Mouse (Mus musculus) limb, embryonic 11.5 days (tissue): ENCODE data around the gene Tuba8. TPM values are rescaled to one million over a fixed set of nuclear protein-coding genes. Genes with fewer than 3 reads are reported as not detected.

Experiments
- ATAC-seq: fragments of 200-750 bp; cut with Nextera tagmentation; 2 replicates; pipeline ENCODE4 v1.8.0; 2017; ENCODE audit warnings: low read depth; ENCODE audit not compliant: insufficient number of reproducible peaks, low FRiP score, low TSS enrichment
- DNase-seq: peaks from one replicate; pipeline ENCODE4 v3.0.0-alpha.2; 2015; ENCODE audit warnings: low spot score
- H3K27ac ChIP-seq: fragments of 300-500 bp; sonication (generic); replicated peaks from 2 replicates; pipeline ENCODE4 v1.5.1; 2014; ENCODE audit warnings: low read depth, mild to moderate bottlenecking, low read length
- H3K27me3 ChIP-seq: fragments of 300-500 bp; sonication (generic); 2 replicates; pipeline ENCODE4 v1.6.1; 2014; ENCODE audit warnings: mild to moderate bottlenecking, low read length, mixed read lengths; ENCODE audit not compliant: control insufficient read depth, insufficient read depth
- H3K36me3 ChIP-seq: fragments of 300-500 bp; sonication (generic); 2 replicates; pipeline ENCODE4 v1.6.1; 2014; ENCODE audit warnings: mild to moderate bottlenecking, low read length, moderate library complexity, mixed read lengths; ENCODE audit not compliant: control insufficient read depth, insufficient read depth
- H3K4me1 ChIP-seq: fragments of 300-500 bp; sonication (generic); 2 replicates; pipeline ENCODE4 v1.6.1; 2014; ENCODE audit warnings: low read length, mixed read lengths; ENCODE audit not compliant: control insufficient read depth, insufficient read depth
- H3K4me2 ChIP-seq: fragments of 300-500 bp; sonication (generic); 2 replicates; pipeline ENCODE4 v1.6.1; 2014; ENCODE audit warnings: low read depth, mild to moderate bottlenecking, moderate library complexity; ENCODE audit not compliant: severe bottlenecking
- H3K4me3 ChIP-seq: fragments of 300-500 bp; sonication (generic); 2 replicates; pipeline ENCODE4 v1.5.1; 2014; ENCODE audit warnings: low read depth, low read length
- H3K9ac ChIP-seq: fragments of 300-500 bp; sonication (generic); 2 replicates; pipeline ENCODE4 v1.6.1; 2014; ENCODE audit warnings: mild to moderate bottlenecking, low read length
- H3K9me3 ChIP-seq: fragments of 300-500 bp; sonication (generic); 2 replicates; pipeline ENCODE4 v1.6.1; 2016; ENCODE audit warnings: low read length; ENCODE audit not compliant: control insufficient read depth
- WGBS: fragments of 180-500 bp; shearing (Covaris S2); extraction: QIAGEN DNeasy Blood & Tissue Kit; methylation state at CpG from one replicate; pipeline ENCODE4 v1.1.7; 2014; 5-methylcytosine and 5-hydroxymethylcytosine counted together
- polyA plus RNA-seq: library from polyadenylated mRNA; unstranded; fragments of >200 nt; fragmentation: Nextera tagmentation; extraction: Ambion mirVana; gene quantifications from 2 replicates; pipeline ENCODE4 v1.2.1, GENCODE M21; 2014

The Tuba8 gene
- polyA plus RNA-seq, 1 experiment from 2014 or later = 0.63 TPM

- H3K9ac ChIP-seq = no peak overlapping the region
- no peak overlapping the region for H3K27ac ChIP-seq
- H3K4me1 ChIP-seq = 0 out of 2 replicates have a peak, but pooled peaks cover 2% of the 10 kb centered on the region
- H3K4me2 ChIP-seq = no peak overlapping the region
- WGBS = 72% methylated on average over 4 of the region's 4 CpGs
- no peaks in the 10 kb centered on the region for H3K27me3 ChIP-seq
- ATAC-seq (no peak), DNase-seq (no peak)
- H3K9me3 ChIP-seq = no peaks in the 10 kb centered on the region
- no peaks in the 10 kb centered on the region for H3K36me3 ChIP-seq
- H3K4me3 ChIP-seq = no peak overlapping the region
These were observed 15.5 kb downstream of the Tuba8 start for GRCm38 (mm10) chr6:121226043-121226442.

GRCm38 (mm10) chr6:121226744-121227143 lies 16.2 kb downstream of the Tuba8 start:
- no peaks in the 10 kb centered on the region for H3K36me3 ChIP-seq
- no peak overlapping the region for H3K4me2 ChIP-seq
- H3K4me1 ChIP-seq = 0 out of 2 replicates have a peak, but pooled peaks cover 2% of the 10 kb centered on the region
- DNase-seq (no peak), ATAC-seq (no peak)
- no peak overlapping the region for H3K9ac ChIP-seq
- H3K27me3 ChIP-seq = no peaks in the 10 kb centered on the region
- H3K4me3 ChIP-seq = no peak overlapping the region
- H3K9me3 ChIP-seq = no peaks in the 10 kb centered on the region
- H3K27ac ChIP-seq = no peak overlapping the region
- WGBS = 85% methylated on average over 2 of the region's 2 CpGs

- DNase-seq (no peak), ATAC-seq (no peak)
- Histone ChIP-seq H3K4me3 (no peak overlapping the region), H3K36me3 (no peaks in the 10 kb centered on the region), H3K4me2 (no peak overlapping the region), H3K9me3 (no peaks in the 10 kb centered on the region), H3K27me3 (no peaks in the 10 kb centered on the region), H3K4me1 (0 out of 2 replicates have a peak, but pooled peaks cover 2% of the 10 kb centered on the region), H3K9ac (no peak overlapping the region), H3K27ac (no peak overlapping the region)
- 74% methylated on average over 8 of the region's 8 CpGs for WGBS
These were observed 17.9 kb downstream of the Tuba8 start for GRCm38 (mm10) chr6:121228421-121228820.

GRCm38 (mm10) chr6:121232652-121233051 lies 22.2 kb downstream of the Tuba8 start:
- 74% methylated on average over 1 of the region's 1 CpGs for WGBS
- no peak for ATAC-seq

GRCm38 (mm10) chr6:121236386-121236785 lies 25.9 kb downstream of the Tuba8 start:
- Histone ChIP-seq H3K4me2 (no peak overlapping the region), H3K4me1 (no peaks in the 10 kb centered on the region), H3K9me3 (no peaks in the 10 kb centered on the region), H3K36me3 (no peaks in the 10 kb centered on the region), H3K4me3 (no peak overlapping the region), H3K27me3 (no peaks in the 10 kb centered on the region), H3K27ac (no peak overlapping the region), H3K9ac (no peak overlapping the region)
- 81% methylated on average over 2 of the region's 2 CpGs for WGBS
- DNase-seq = no peak
- ATAC-seq = no peak

More at GRCm38 (mm10) chr6:121232652-121233051, 22.2 kb downstream of the Tuba8 start:
- no peaks in the 10 kb centered on the region for H3K27me3 ChIP-seq
- H3K4me2 ChIP-seq = no peak overlapping the region
- H3K4me1 ChIP-seq = no peaks in the 10 kb centered on the region
- H3K27ac ChIP-seq = no peak overlapping the region
- H3K9me3 ChIP-seq = no peaks in the 10 kb centered on the region
- H3K4me3 ChIP-seq = no peak overlapping the region
- H3K36me3 ChIP-seq = no peaks in the 10 kb centered on the region
- no peak for DNase-seq
- H3K9ac ChIP-seq = no peak overlapping the region

GRCm38 (mm10) chr6:121238209-121238608 lies 27.7 kb downstream of the Tuba8 start:
- Histone ChIP-seq H3K36me3 (no peaks in the 10 kb centered on the region), H3K27ac (no peak overlapping the region), H3K4me3 (no peak overlapping the region), H3K9ac (no peak overlapping the region), H3K4me2 (no peak overlapping the region), H3K27me3 (peaks cover 1% of the 10 kb centered on the region; the same call in 1 of the 2 replicates), H3K4me1 (no peaks in the 10 kb centered on the region), H3K9me3 (no peaks in the 10 kb centered on the region)
- ATAC-seq (no peak), DNase-seq (no peak)
- 91% methylated on average over 4 of the region's 4 CpGs for WGBS

GRCm38 (mm10) chr6:121241780-121242179 lies 31.3 kb downstream of the Tuba8 start:
- no peak overlapping the region for H3K4me3 ChIP-seq
- ATAC-seq = no peak
- no peaks in the 10 kb centered on the region for H3K36me3 ChIP-seq
- DNase-seq = no peak
- H3K9me3 ChIP-seq = no peaks in the 10 kb centered on the region
- no peak overlapping the region for H3K27ac ChIP-seq
- H3K4me1 ChIP-seq = no peaks in the 10 kb centered on the region
- no peak overlapping the region for H3K9ac ChIP-seq
- no peak overlapping the region for H3K4me2 ChIP-seq
- 74% methylated on average over 2 of the region's 2 CpGs for WGBS
- H3K27me3 ChIP-seq = peaks cover 2% of the 10 kb centered on the region; the same call in 1 of the 2 replicates

- Histone ChIP-seq H3K9me3 (no peaks in the 10 kb centered on the region), H3K36me3 (no peaks in the 10 kb centered on the region), H3K4me1 (no peaks in the 10 kb centered on the region), H3K27ac (no peak overlapping the region), H3K27me3 (peaks cover 2% of the 10 kb centered on the region; the same call in 1 of the 2 replicates), H3K4me2 (no peak overlapping the region), H3K4me3 (no peak overlapping the region), H3K9ac (no peak overlapping the region)
- WGBS = 49% methylated on average over 10 of the region's 10 CpGs
- ATAC-seq (no peak), DNase-seq (no peak)
These were observed 32.7 kb downstream of the Tuba8 start for GRCm38 (mm10) chr6:121243161-121243560.
